Mouse (Mus musculus) layer of hippocampus, postnatal 25 days (tissue): ENCODE measurements around the gene Snrpe. TPM values are rescaled to one million over a fixed set of nuclear protein-coding genes. Genes with fewer than 3 reads are reported as not detected.

ENCODE experiments used
- DNase-seq, 2 experiments: peaks; one replicate each; pipeline ENCODE4 v3.0.0; 2022; ENCODE audit warnings: mixed read lengths in 2 of 2, low spot score in 1 of 2; ENCODE audit errors: extremely low spot score in 1 of 2
- total RNA-seq, 2 experiments: library from RNA; stranded (reverse); gene quantifications; 2 replicates each; pipeline ENCODE4 v1.2.3; 2021

Gene Snrpe
- total RNA-seq: 10 to 100 TPM; 61.9 to 69.5 TPM

GRCm38 (mm10) chr1:133609771-133610502 is at the start of gene Snrpe:
Snrpe (minus strand) TSS chr1:133610291.
- DNase-seq: peak; percentile 85 to 97

GRCm38 (mm10) chr1:133658878-133659277 is 48.8 kb upstream of the Snrpe start:
- DNase-seq: no peak

- DNase-seq: no peak
Observed at GRCm38 (mm10) chr1:133656811-133657210, 46.7 kb upstream of the Snrpe start.

- no peak for DNase-seq
Observed at GRCm38 (mm10) chr1:133653033-133653432, 42.9 kb upstream of the Snrpe start.

GRCm38 (mm10) chr1:133650288-133651055 is 40.4 kb upstream of the Snrpe start:
- DNase-seq: no peak

GRCm38 (mm10) chr1:133645652-133646051 is 35.6 kb upstream of the Snrpe start:
- no peak for DNase-seq

- no peak for DNase-seq
Observed at GRCm38 (mm10) chr1:133641163-133641562, 31.1 kb upstream of the Snrpe start.

GRCm38 (mm10) chr1:133638517-133638916 is 28.4 kb upstream of the Snrpe start:
- DNase-seq: no peak

GRCm38 (mm10) chr1:133632168-133632567 is 22.1 kb upstream of the Snrpe start:
- no peak for DNase-seq

GRCm38 (mm10) chr1:133625052-133625451 is 15.0 kb upstream of the Snrpe start:
- DNase-seq: no peak

GRCm38 (mm10) chr1:133618311-133618710 is 8.2 kb upstream of the Snrpe start:
- DNase-seq: no peak

- DNase-seq: no peak
Observed at GRCm38 (mm10) chr1:133617908-133618307, 7.8 kb upstream of the Snrpe start.

GRCm38 (mm10) chr1:133613817-133614216 is 3.7 kb upstream of the Snrpe start:
- no peak for DNase-seq

GRCm38 (mm10) chr1:133611436-133611835 is 1.3 kb upstream of the Snrpe start:
- no peak for DNase-seq

GRCm38 (mm10) chr1:133610601-133611000 is 510 bp upstream of the Snrpe start:
- DNase-seq: no peak

GRCm38 (mm10) chr1:133603174-133603573 is 6.9 kb downstream of the Snrpe start:
- no peak for DNase-seq

- DNase-seq: no peak
Observed at GRCm38 (mm10) chr1:133596298-133597007, 13.6 kb downstream of the Snrpe start.

GRCm38 (mm10) chr1:133585995-133586537 is 24.0 kb downstream of the Snrpe start:
- DNase-seq: no peak

- DNase-seq: no peak
Observed at GRCm38 (mm10) chr1:133571293-133571692, 38.8 kb downstream of the Snrpe start.
